Mouse (Mus musculus): ENCODE data around the gene Osbpl2. TPM values are rescaled to one million over a fixed set of nuclear protein-coding genes. Genes with fewer than 3 reads are reported as not detected.
A peak's percentile ranks its signal among the peaks of the same experiment; 100 is the strongest.
"Not testable (repeated sequence)": the region's sequence is repeated elsewhere in the genome, so short reads cannot be mapped to it uniquely, and the experiment has no call there.

Gene Osbpl2
- polyA plus RNA-seq, 1 experiment, result 47.8 TPM

DNA sequence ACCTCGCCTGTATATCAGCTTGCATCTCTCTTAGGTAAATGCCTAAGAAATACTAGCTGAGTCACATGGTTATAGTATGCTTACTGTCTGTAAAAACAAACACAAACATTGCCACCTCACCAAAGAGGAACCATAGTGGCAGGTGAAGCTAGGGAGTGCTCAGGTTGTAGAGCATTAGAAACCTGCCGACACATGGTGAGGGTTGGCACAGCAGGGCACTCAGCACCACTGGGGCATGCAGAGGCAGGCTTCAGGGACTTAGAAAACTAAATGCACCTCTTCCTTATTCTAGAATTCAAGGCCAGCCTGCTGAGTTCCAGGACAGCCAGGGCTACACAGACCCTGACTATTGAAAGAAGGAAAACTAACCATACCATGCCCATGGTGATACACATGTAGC is 47.8 kb downstream of the Osbpl2 start:
- no peak for DNase-seq (ENCODE audit: low read depth)
- TF ChIP-seq CTCF (IDR thresholded peaks at IDR 0.05; ENCODE audit: borderline replicate concordance, extremely low read depth, insufficient read depth, insufficient read length) (no peak), POLR2A (IDR thresholded peaks at IDR 0.05; ENCODE audit: borderline replicate concordance, extremely low read depth, insufficient read depth, insufficient read length, poor library complexity, severe bottlenecking) (no peak)

DNA sequence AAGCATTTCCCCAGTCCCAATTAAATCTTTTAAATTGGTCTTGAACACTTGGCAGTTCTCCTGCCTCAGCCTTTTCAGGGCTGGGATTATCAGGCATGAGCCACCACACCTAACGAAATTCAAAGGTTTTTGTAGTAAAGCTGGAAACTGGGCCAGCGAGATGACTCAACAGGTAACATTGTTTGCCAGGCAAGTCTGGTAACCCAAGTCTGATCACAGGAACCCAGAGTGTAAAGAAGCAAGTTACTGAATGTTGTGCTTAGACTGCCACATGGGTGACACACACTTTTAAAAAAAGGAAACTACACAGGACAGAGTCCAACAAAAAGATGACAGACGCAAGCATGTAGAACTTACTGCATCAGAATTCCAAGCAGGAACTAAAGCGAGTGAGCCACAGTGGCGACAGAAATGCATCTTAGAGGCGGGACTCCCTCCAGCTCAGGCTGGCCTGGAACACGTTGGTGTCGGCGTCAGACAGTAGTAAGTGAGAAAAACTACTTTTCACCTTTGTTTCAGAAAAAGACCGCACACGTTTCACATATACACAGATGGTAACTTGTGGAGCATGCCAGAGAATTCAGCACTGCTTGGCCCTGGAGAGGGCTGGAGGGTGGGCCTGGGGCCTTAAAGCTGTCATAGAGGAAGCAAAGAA is 51.2 kb downstream of the Osbpl2 start:
- DNase-seq (ENCODE audit: low read depth), result peak; percentile 15
- TF ChIP-seq CTCF (IDR thresholded peaks at IDR 0.05; ENCODE audit: borderline replicate concordance, extremely low read depth, insufficient read depth, insufficient read length), result no peak
- no peak for TF ChIP-seq POLR2A (IDR thresholded peaks at IDR 0.05; ENCODE audit: borderline replicate concordance, extremely low read depth, insufficient read depth, insufficient read length, poor library complexity, severe bottlenecking)

DNA sequence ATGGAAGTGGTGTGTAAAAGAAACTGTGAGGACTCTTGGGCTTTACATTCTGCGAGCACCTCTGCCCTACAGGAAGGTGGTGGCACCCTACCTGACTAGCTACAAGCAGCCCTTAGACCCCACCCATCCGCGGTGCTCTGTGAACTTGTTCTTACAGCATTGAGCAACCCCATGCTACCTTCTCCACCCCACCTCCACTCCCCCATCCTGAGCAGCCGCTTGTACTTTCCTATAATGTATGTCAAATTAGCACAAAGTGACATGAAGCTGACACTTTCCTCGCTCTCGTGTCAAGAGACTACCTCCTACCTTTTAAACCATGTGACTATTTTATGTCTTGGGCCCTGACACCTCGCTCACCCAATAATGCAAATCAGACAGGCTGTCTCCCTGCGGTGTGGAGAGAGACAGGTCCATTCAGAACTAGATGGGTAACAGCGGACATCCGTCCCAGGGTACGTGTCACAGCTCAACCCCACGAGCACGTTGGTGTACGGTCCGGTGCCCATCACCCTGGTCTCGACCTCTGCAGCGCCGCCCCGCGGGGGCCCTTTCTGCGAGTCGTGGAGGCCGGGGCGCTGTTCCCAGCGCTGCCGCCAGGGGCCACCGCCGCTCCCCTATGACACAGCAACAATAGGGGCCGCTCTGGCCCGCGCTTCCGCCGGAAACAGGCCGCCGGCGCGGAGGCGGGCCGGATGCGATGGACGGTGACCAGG is 51.9 kb downstream of the Osbpl2 start, which contains the start of gene Adrm1:
Gene Adrm1, plus strand, starts transcription at position 680 of the 716 bp plus-strand sequence.
- TF ChIP-seq POLR2A (IDR thresholded peaks at IDR 0.05; ENCODE audit: borderline replicate concordance, extremely low read depth, insufficient read depth, insufficient read length, poor library complexity, severe bottlenecking) (no peak), CTCF (IDR thresholded peaks at IDR 0.05; ENCODE audit: borderline replicate concordance, extremely low read depth, insufficient read depth, insufficient read length) (peak; percentile 89)
- DNase-seq (ENCODE audit: low read depth), result peak; percentile 99

- TF ChIP-seq POLR2A (IDR thresholded peaks at IDR 0.05; ENCODE audit: borderline replicate concordance, extremely low read depth, insufficient read depth, insufficient read length, poor library complexity, severe bottlenecking), result peak; percentile 90
- TF ChIP-seq CTCF (IDR thresholded peaks at IDR 0.05; ENCODE audit: borderline replicate concordance, extremely low read depth, insufficient read depth, insufficient read length), result no peak
- no peak for DNase-seq (ENCODE audit: low read depth)
Observed at GRCm38 (mm10) chr2:180171522-180172070, 52.5 kb downstream of the Osbpl2 start.

GRCm38 (mm10) chr2:180172152-180172551 is 53.0 kb downstream of the Osbpl2 start:
- TF ChIP-seq POLR2A (IDR thresholded peaks at IDR 0.05; ENCODE audit: borderline replicate concordance, extremely low read depth, insufficient read depth, insufficient read length, poor library complexity, severe bottlenecking) (no peak), CTCF (IDR thresholded peaks at IDR 0.05; ENCODE audit: borderline replicate concordance, extremely low read depth, insufficient read depth, insufficient read length) (no peak)
- peak; percentile 5 for DNase-seq (ENCODE audit: low read depth)

DNA sequence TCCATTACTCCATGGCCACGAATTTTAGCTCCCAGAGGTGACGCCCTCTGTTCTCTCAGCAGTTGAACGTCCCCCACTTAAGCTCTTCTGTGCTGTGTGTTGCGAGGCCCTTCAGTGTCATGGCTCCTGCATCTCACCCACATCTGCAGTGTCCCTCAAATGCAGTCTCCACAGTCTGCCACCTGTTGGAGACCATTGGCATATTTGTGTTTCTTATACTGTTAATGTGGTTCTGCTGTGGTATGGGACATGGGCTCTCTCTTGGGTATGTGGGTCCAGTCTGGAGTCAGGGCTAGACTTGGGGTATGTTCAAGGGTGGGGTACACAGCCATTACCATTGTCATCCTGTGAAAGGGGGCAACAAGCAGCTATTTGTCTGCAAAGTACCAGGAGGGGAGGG is 54.1 kb downstream of the Osbpl2 start:
- TF ChIP-seq POLR2A (IDR thresholded peaks at IDR 0.05; ENCODE audit: borderline replicate concordance, extremely low read depth, insufficient read depth, insufficient read length, poor library complexity, severe bottlenecking) (no peak), CTCF (IDR thresholded peaks at IDR 0.05; ENCODE audit: borderline replicate concordance, extremely low read depth, insufficient read depth, insufficient read length) (peak; percentile 11; the same call in 1 of the 2 replicates)
- DNase-seq (ENCODE audit: low read depth), result no peak

DNA sequence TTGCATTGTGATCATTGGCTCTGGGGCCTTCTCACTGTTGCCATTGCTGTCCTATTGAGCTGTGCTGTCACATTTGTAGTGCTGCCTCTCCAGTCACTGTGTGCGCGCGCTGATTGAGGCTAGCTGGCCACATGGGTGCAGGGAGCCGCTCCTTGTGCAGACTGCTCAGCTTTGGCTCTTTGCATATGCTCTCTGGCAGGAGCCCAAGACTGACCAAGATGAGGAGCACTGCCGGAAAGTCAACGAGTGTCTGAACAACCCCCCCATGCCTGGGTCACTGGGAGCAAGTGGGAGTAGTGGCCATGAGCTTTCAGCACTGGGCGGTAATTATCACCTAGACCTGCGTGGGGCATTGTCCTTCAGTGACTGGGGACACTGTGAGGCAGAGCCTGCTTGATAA is 54.6 kb downstream of the Osbpl2 start:
- DNase-seq (ENCODE audit: low read depth), result not testable (repeated sequence)

DNA sequence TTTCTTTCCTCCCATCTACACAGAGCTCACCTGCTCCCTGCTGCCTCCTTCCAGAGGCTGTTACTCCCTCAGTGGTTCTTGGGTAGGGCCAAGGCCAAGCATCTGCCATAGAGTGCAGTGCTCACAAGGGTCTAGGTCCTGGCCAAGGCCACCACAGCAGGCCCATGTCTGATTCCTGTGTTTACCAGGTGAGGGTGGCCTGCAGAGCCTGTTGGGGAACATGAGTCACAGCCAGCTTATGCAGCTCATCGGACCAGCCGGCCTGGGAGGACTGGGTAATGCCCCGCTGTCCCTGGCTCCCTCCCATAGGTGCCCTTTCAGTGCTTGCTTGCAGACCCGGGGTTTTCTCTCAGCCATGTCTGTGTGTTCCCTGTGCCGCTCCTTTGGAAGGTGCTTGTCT is 55.0 kb downstream of the Osbpl2 start:
- no peak for DNase-seq (ENCODE audit: low read depth)
- no peak for TF ChIP-seq POLR2A (IDR thresholded peaks at IDR 0.05; ENCODE audit: borderline replicate concordance, extremely low read depth, insufficient read depth, insufficient read length, poor library complexity, severe bottlenecking)

DNA sequence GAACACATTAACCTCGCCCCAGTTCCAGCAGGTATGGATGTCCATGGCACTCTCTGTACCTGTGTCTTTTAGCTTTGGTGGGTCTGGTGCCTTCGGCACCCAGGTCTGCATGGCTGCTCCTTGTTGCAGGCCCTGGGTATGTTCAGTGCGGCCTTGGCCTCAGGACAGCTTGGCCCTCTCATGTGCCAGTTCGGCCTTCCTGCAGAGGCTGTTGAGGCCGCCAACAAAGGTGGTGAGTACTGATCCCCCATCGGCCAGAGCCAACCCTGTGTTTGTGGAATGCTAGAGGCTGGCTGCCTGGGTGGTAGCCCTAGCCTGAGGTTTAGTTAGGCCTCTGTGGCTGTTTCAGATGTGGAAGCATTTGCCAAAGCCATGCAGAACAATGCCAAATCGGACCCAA is 56.6 kb downstream of the Osbpl2 start:
- TF ChIP-seq CTCF (IDR thresholded peaks at IDR 0.05; ENCODE audit: borderline replicate concordance, extremely low read depth, insufficient read depth, insufficient read length), result no peak
- no peak for TF ChIP-seq POLR2A (IDR thresholded peaks at IDR 0.05; ENCODE audit: borderline replicate concordance, extremely low read depth, insufficient read depth, insufficient read length, poor library complexity, severe bottlenecking)
- DNase-seq (ENCODE audit: low read depth), result no peak

- TF ChIP-seq POLR2A (IDR thresholded peaks at IDR 0.05; ENCODE audit: borderline replicate concordance, extremely low read depth, insufficient read depth, insufficient read length, poor library complexity, severe bottlenecking) (no peak), CTCF (IDR thresholded peaks at IDR 0.05; ENCODE audit: borderline replicate concordance, extremely low read depth, insufficient read depth, insufficient read length) (no peak)
- DNase-seq (ENCODE audit: low read depth), result no peak
Observed at GRCm38 (mm10) chr2:180181542-180181941, 62.4 kb downstream of the Osbpl2 start.

DNA sequence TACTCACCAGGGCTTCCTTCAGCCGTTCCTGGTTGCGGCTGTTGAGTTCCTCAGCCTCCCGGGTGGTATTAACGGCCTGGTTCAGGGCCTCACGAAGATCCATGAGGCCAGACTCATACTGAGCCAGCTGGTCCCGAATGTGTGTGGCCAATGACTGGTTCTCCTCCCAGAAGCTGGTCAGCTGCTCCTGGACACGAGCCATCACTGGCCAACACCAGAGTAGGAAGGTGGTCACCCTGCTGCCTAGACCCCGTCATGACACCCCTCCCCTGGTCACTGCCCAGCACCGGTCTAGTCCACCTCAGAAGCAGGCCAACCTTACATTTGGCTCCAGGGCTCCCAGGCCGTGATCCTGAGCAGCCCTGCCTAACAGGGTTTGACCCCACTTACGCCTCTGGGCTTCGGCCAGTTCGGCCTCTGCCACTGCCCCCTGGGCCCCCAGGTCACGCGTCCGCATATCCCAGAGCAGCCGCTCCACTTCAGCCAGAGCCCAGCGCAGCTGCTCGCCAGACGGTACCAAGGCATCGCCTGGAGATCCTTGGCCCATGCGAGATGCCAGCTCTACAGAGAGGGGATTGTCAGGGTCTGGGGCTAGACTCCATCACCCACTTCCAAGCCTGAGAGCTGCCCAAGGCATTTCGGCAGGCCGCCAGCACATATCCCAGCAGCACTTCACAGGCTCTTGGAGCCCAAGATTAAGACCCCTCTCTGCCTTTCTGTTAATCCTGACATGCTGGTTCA is 65.1 kb downstream of the Osbpl2 start:
- TF ChIP-seq CTCF (IDR thresholded peaks at IDR 0.05; ENCODE audit: borderline replicate concordance, extremely low read depth, insufficient read depth, insufficient read length) (no peak), POLR2A (IDR thresholded peaks at IDR 0.05; ENCODE audit: borderline replicate concordance, extremely low read depth, insufficient read depth, insufficient read length, poor library complexity, severe bottlenecking) (no peak)
- DNase-seq (ENCODE audit: low read depth), result no peak
